Mouse (Mus musculus): ENCODE measurements around the gene Krt24.

DNA sequence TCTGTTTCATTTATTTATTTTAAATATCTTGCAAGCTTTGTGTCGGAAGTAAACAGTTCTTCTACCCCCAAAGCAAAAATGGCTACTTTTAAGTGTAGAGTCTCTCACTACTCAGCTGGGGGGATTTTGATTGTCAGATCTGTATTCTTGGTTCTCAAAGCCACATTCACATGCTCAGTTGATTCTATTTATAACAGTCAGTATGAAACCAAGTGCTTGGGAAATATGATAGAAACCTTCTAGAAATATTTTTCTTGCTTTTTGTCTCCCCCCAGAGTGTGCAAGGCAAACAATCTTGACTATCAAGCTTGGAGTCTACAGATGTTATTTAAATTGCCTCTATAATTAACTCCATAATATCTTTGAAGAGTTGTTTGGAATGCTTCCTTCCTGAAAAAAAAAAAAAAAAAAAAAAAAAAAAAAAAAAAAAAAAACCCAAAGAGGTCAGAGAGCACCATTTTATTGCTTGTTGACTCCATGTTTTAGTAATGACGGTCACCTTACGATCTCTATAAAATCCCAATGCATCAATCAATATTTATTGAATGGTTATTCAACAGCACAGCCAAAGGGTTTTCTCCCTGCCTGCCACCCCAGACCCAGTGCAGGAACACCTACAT, 41.8 kb downstream of the Krt24 start:
- TF ChIP-seq CTCF (IDR thresholded peaks at IDR 0.05; ENCODE audit: insufficient read depth, low read depth, low read length) (no peak), POLR2A (IDR thresholded peaks at IDR 0.05; ENCODE audit: insufficient read depth, low read depth, low read length) (no peak)

All from olfactory bulb, adult 2 months (tissue).